Mouse (Mus musculus) lung, postnatal 0 days (tissue): ENCODE measurements around the gene Cep128. TPM values are rescaled to one million over a fixed set of nuclear protein-coding genes. Genes with fewer than 3 reads are reported as not detected.

Experiments
- ATAC-seq: fragments of 200-750 bp; cut with Nextera tagmentation; 2 replicates; pipeline ENCODE4 v1.8.0; 2017; ENCODE audit warnings: moderate library complexity
- DNase-seq: peaks from one replicate; pipeline ENCODE4 v3.0.0-alpha.2; 2016; ENCODE audit warnings: low spot score
- H3K27ac ChIP-seq: fragments of 300-500 bp; sonication (generic); 2 replicates; pipeline ENCODE4 v1.5.1; 2014; ENCODE audit warnings: antibody characterized with exemption, mild to moderate bottlenecking, low read length, mixed read lengths
- H3K27me3 ChIP-seq: fragments of 300-500 bp; sonication (generic); replicated peaks from 2 replicates; pipeline ENCODE4 v1.6.1; 2014; ENCODE audit warnings: low read length, mixed read lengths; ENCODE audit not compliant: insufficient read depth
- H3K36me3 ChIP-seq: fragments of 300-500 bp; sonication (generic); 2 replicates; pipeline ENCODE4 v1.6.1; 2014; ENCODE audit warnings: low read length, mixed read lengths; ENCODE audit not compliant: insufficient read depth
- H3K4me1 ChIP-seq: fragments of 300-500 bp; sonication (generic); 2 replicates; pipeline ENCODE4 v1.6.1; 2014; ENCODE audit warnings: antibody characterized with exemption, low read depth, low read length, mixed read lengths; ENCODE audit not compliant: insufficient read depth
- H3K4me2 ChIP-seq: fragments of 300-500 bp; sonication (generic); replicated peaks from 2 replicates; pipeline ENCODE4 v1.6.1; 2014; ENCODE audit warnings: low read depth, mild to moderate bottlenecking, low read length, moderate library complexity, mixed read lengths
- H3K4me3 ChIP-seq: fragments of 300-500 bp; sonication (generic); 2 replicates; pipeline ENCODE4 v1.5.1; 2014; ENCODE audit warnings: low read depth, low read length
- H3K9ac ChIP-seq: fragments of 300-500 bp; sonication (generic); replicated peaks from 2 replicates; pipeline ENCODE4 v1.6.1; 2014; ENCODE audit warnings: low read depth, mild to moderate bottlenecking
- H3K9me3 ChIP-seq: fragments of 300-500 bp; sonication (generic); 2 replicates; pipeline ENCODE4 v1.6.1; 2016; ENCODE audit warnings: low read length, mixed read lengths
- CTCF ChIP-seq: IDR thresholded peaks from 2 replicates; pipeline ENCODE4 v1.5.1; 2016; ENCODE audit warnings: antibody characterized with exemption, mild to moderate bottlenecking
- EP300 ChIP-seq: IDR thresholded peaks from 2 replicates; pipeline ENCODE4 v1.6.1; 2016; ENCODE audit warnings: antibody characterized with exemption, mild to moderate bottlenecking, control low read depth
- WGBS: fragments of 180-500 bp; shearing (Covaris S2); extraction: QIAGEN DNeasy Blood & Tissue Kit; methylation state at CpG from one replicate; pipeline ENCODE4 v1.1.7; 2014; 5-methylcytosine and 5-hydroxymethylcytosine counted together
- polyA plus RNA-seq: library from polyadenylated mRNA; unstranded; fragments of >200 nt; fragmentation: Nextera tagmentation; extraction: Ambion mirVana; gene quantifications from 2 replicates; pipeline ENCODE4 v1.2.1, GENCODE M21; 2015

Cep128 gene
- polyA plus RNA-seq, 1 experiment from 2014 or later, result 2.4 TPM

DNA sequence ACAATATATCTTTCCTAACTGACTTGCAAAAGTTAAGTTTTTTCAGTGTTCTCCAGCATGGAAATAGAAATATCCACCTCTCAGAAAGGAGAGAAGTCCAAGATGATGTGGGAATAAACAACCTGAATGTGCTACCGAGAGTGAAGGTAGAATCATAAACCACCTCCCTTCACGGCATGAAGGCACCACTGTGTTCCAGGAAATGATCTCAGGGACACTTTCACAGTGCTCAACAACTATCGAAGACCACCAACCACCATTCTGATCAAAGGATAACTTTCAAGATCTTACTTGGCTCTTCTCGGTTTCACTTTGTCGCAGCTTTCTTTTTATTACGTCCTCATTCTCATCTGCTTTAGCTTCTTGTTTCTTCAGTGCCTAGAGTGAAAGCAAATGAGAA, 85.5 kb downstream of the Cep128 start:
- H3K27ac ChIP-seq, result no peak overlapping the region
- H3K4me2 ChIP-seq, result no peak overlapping the region
- no peak overlapping the region for H3K9ac ChIP-seq
- H3K9me3 ChIP-seq, result no peaks in the 10 kb centered on the region
- H3K27me3 ChIP-seq, result no peaks in the 10 kb centered on the region
- H3K4me1 ChIP-seq, result no peaks in the 10 kb centered on the region
- 96% methylated on average over 6 of the region's 6 CpGs for WGBS
- no peak for DNase-seq
- no peak for TF ChIP-seq CTCF
- TF ChIP-seq EP300, result no peak
- H3K36me3 ChIP-seq, result 0 out of 2 replicates have a peak, but pooled peaks cover 4% of the 10 kb centered on the region
- ATAC-seq, result no peak
- H3K4me3 ChIP-seq, result no peak overlapping the region

DNA sequence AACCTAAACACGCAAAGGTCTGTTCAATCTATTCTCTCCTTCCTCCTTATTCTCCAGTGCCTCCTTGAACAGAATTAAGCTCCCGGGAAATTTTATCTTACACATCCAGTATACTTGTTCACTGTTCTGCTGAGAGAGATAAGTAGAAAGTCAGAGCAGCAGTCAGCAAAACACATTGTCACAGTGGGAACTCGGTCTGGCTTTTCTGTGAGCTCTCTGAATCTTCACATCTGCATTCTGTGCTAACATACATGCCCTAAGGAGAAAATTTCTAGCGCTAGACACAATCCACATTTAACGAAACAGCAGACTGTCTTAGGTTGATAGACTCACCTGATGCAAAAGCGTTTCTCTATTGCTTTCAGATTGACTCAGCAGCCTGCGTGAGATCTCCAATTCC, 88.3 kb downstream of the Cep128 start:
- Histone ChIP-seq H3K4me2 (no peak overlapping the region), H3K9me3 (no peaks in the 10 kb centered on the region), H3K27me3 (no peaks in the 10 kb centered on the region), H3K9ac (no peak overlapping the region), H3K4me3 (no peak overlapping the region), H3K27ac (no peak overlapping the region), H3K4me1 (no peaks in the 10 kb centered on the region), H3K36me3 (0 out of 2 replicates have a peak, but pooled peaks cover 4% of the 10 kb centered on the region)
- DNase-seq, result no peak
- no peak for ATAC-seq
- WGBS, result 88% methylated on average over 7 of the region's 7 CpGs
- TF ChIP-seq EP300 (no peak), CTCF (no peak)

DNA sequence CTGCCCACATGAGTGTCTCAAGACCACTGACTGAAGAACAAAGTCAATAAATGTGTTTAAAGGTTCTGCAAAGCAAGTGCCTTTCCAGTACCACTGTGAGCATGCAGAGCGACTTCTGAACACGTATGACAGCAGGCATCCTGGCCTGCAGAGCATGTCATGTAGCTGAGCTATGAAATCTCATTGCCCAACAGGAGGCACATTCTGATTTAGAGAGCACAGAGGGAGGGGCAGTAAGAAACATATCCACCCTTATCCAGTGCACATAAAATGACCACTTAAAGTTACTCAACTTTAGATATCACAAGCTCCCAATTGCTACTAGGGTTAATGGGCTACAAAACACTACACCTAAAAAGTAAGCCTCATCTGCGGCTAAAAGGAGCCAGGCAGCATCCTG, 88.8 kb downstream of the Cep128 start:
- no peak for ATAC-seq
- Histone ChIP-seq H3K27me3 (no peaks in the 10 kb centered on the region), H3K4me2 (no peak overlapping the region), H3K27ac (no peak overlapping the region), H3K4me1 (no peaks in the 10 kb centered on the region), H3K9me3 (no peaks in the 10 kb centered on the region), H3K9ac (no peak overlapping the region), H3K4me3 (no peak overlapping the region), H3K36me3 (0 out of 2 replicates have a peak, but pooled peaks cover 4% of the 10 kb centered on the region)
- WGBS, result 82% methylated on average over 3 of the region's 3 CpGs
- TF ChIP-seq CTCF (no peak), EP300 (no peak)
- DNase-seq, result no peak

DNA sequence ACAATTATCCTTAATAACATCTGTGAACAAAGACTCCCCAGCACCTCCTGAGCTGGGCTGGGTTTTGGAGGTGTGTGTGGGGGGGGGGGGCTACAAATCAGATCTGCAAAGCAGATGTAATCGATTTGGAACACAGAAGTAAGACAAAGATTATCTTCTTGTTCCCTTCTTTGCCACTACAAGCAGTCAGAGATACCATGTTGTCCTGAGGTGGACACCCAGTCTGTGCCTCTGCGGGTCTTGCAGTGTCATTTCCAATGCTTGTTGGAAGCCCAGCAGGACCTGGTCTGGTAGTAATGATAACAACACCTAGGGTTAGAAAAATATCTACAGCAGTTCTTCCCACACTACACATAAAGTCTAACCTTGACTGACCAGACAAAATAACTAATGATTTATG, 110.3 kb downstream of the Cep128 start:
- no peak for TF ChIP-seq CTCF
- TF ChIP-seq EP300, result no peak
- H3K9me3 ChIP-seq, result no peaks in the 10 kb centered on the region
- no peak overlapping the region for H3K9ac ChIP-seq
- no peaks in the 10 kb centered on the region for H3K36me3 ChIP-seq
- H3K4me2 ChIP-seq, result no peak overlapping the region
- ATAC-seq (no peak), DNase-seq (no peak)
- no peaks in the 10 kb centered on the region for H3K4me1 ChIP-seq
- 92% methylated on average over 2 of the region's 2 CpGs for WGBS
- no peaks in the 10 kb centered on the region for H3K27me3 ChIP-seq
- H3K27ac ChIP-seq, result no peak overlapping the region
- H3K4me3 ChIP-seq, result no peak overlapping the region

DNA sequence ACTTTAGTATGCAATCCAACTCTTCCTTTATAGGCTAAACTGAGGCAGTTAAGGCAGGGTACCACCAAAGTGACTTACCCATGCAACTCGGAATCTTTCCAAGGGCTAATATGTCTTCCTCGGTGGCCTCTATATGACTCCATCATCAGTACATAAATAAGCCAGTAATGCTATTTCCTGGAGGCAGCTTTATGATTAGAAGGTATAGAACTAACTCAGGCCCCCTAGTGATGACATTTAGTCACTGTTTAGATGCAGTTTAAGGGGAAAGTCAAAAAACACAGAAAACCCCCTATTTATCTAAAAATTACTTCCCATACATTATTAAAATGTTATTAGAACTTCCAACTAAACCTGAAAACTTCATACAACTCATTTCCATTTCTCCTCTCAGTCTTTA, 114.6 kb downstream of the Cep128 start:
- DNase-seq (no peak), ATAC-seq (no peak)
- WGBS, result 86% methylated on average over 2 of the region's 2 CpGs
- Histone ChIP-seq H3K27ac (no peak overlapping the region), H3K4me2 (no peak overlapping the region), H3K4me3 (no peak overlapping the region), H3K27me3 (no peaks in the 10 kb centered on the region), H3K4me1 (no peaks in the 10 kb centered on the region), H3K36me3 (no peaks in the 10 kb centered on the region), H3K9me3 (no peaks in the 10 kb centered on the region), H3K9ac (no peak overlapping the region)
- TF ChIP-seq CTCF, result no peak
- no peak for TF ChIP-seq EP300

DNA sequence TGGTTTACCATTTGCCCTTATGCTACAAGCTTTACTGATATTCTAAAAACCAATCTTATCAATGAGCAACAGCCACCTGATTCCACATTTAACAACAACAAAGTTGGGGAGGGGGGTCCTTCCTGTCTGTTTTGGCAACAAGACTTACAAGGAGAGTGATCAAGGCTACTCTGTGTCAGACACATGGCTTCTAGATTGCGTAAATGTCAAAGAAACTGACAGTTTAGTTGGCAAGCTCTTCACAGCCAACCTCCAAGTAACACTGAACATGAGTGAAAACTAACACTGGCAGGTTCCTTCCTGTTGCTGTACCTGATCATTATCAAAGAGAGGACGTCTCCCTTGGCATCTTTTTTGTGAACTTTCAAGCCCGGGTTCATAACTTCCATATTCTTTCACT, 115.2 kb downstream of the Cep128 start:
- Histone ChIP-seq H3K9ac (no peak overlapping the region), H3K4me2 (no peak overlapping the region), H3K36me3 (no peaks in the 10 kb centered on the region), H3K9me3 (no peaks in the 10 kb centered on the region), H3K4me3 (no peak overlapping the region), H3K27me3 (no peaks in the 10 kb centered on the region), H3K4me1 (no peaks in the 10 kb centered on the region), H3K27ac (no peak overlapping the region)
- DNase-seq (no peak), ATAC-seq (no peak)
- 83% methylated on average over 3 of the region's 3 CpGs for WGBS
- TF ChIP-seq EP300, result no peak
- no peak for TF ChIP-seq CTCF

DNA sequence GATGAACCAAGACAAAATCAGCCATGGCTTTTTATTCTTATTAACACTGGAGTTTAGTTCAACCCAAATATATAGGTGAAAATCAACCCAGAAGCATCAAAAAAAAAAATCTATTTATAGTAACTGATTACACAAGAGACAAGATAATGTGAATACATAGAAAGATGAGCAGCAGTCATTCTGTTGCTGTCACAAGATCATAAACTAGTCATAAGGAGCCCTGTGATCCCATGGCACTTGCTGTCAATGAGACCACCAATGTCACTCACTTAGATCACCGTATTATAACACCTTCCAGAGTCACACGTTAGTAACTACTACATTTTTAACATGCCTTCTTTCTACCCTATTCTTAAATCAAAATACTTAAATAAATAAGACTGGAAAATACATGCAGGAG, 118.2 kb downstream of the Cep128 start:
- WGBS, result 70% methylated on average over 2 of the region's 2 CpGs

More for the DNA sequence above, 118.2 kb downstream of the Cep128 start:
- Histone ChIP-seq H3K27ac (no peak overlapping the region), H3K27me3 (no peaks in the 10 kb centered on the region), H3K4me2 (no peak overlapping the region), H3K36me3 (no peaks in the 10 kb centered on the region), H3K9me3 (no peaks in the 10 kb centered on the region), H3K4me1 (no peaks in the 10 kb centered on the region), H3K9ac (no peak overlapping the region), H3K4me3 (no peak overlapping the region)
- DNase-seq, result no peak
- TF ChIP-seq CTCF, result no peak
- no peak for TF ChIP-seq EP300
- ATAC-seq, result no peak
